1 mouse cellular context compared by ENCODE assay signal in the genomic region with DNA sequence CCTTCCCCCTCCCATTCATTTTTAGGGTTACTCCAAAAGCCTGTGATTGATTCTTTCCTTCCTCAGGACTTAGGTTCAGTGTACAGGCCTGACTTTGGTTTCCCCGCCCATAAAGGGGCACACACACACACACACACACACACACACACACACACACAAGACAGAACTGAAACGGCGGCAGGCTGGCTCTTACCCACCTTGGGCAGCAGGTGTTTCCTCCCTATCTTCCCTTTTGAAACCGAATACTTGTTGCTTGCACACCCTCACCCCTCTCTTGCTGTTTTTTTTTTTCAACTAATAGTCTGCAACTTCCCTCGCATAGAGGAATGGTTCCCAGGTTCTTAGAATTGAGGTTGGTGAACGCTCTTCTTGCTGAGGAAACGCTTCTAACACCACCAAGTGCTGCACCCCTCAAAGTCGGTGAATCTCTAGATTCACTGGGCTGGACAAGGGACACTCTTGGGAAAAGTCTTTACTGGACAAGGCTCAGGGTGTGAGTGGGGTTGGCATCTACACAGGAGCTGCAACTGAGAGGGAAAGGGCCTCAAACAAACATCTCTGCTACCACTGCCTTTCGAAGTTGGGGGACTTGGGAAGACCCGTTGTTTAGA.
TF ChIP-seq lines count a peak whose summit lies in the region.

No protein-coding gene starts in this region.

TF ChIP-seq in MEL, 35 proteins besides CTCF, POLR2A, EP300 and RAD21:
- TF ChIP-seq ZNF384 (IDR thresholded peaks at IDR 0.05; ENCODE audit: low read depth, low read length) (peak; percentile 93), SIN3A (IDR thresholded peaks at IDR 0.05; ENCODE audit: low read length) (peak; percentile 49; the same call in 1 of the 2 replicates), TCF12 (IDR thresholded peaks at IDR 0.05; ENCODE audit: low read depth, low read length) (peak; percentile 86), TAL1 (IDR thresholded peaks at IDR 0.05; ENCODE audit: low read length) (0 out of 2 replicates have a peak, but pooled peaks have one; percentile 22), USF1 (IDR thresholded peaks at IDR 0.05; ENCODE audit: low read depth, low read length) (no peak), ZC3H11A (IDR thresholded peaks at IDR 0.05; ENCODE audit: low read depth, low read length) (no peak), UBTF (IDR thresholded peaks at IDR 0.05; ENCODE audit: borderline replicate concordance, insufficient read depth, low read depth, low read length) (no peak), ELF1 (IDR thresholded peaks at IDR 0.05; ENCODE audit: low read depth, low read length) (0 out of 2 replicates have a peak, but pooled peaks have one; percentile 6), MYB (IDR thresholded peaks at IDR 0.05; ENCODE audit: low read depth, low read length) (peak; percentile 23; the same call in 1 of the 2 replicates), GATA1 (IDR thresholded peaks at IDR 0.05; ENCODE audit: low read depth, low read length) (0 out of 2 replicates have a peak, but pooled peaks have one; percentile 11), MAX (IDR thresholded peaks at IDR 0.05; ENCODE audit: low read length) (0 out of 2 replicates have a peak, but pooled peaks have one; percentile 26), CHD1 (IDR thresholded peaks at IDR 0.05; ENCODE audit: low read depth, low read length) (no peak), ETS1 (IDR thresholded peaks at IDR 0.05; ENCODE audit: low read depth, low read length) (peak; percentile 80)
